Mouse (Mus musculus) layer of hippocampus, adult 11-12 months (tissue): ENCODE measurements at regions not wholly inside any gene's neighbourhood (a gene's known extent, or its start where the extent isn't known, plus 50 kb on each side); places are given as distances from the start of the nearest gene placed in this dataset.
A peak's percentile ranks its signal among the peaks of the same experiment; 100 is the strongest.
"Not testable (repeated sequence)": the region's sequence is repeated elsewhere in the genome, so short reads cannot be mapped to it uniquely, and the experiment has no call there.

Experiments
- DNase-seq: peaks from one replicate; pipeline ENCODE4 v3.0.0; 2022; ENCODE audit warnings: low spot score

GRCm38 (mm10) chr7:122820587-122821535 is 144.6 kb upstream of the Rbbp6 start:
- DNase-seq = no peak

- DNase-seq = no peak
Measured at GRCm38 (mm10) chr7:122823429-122823828, 142.1 kb upstream of the Rbbp6 start.

- DNase-seq = no peak
Measured at GRCm38 (mm10) chr7:122839091-122839490, 126.4 kb upstream of the Rbbp6 start.

- no peak for DNase-seq
Measured at GRCm38 (mm10) chr7:122844831-122845230, 120.7 kb upstream of the Rbbp6 start.

DNA sequence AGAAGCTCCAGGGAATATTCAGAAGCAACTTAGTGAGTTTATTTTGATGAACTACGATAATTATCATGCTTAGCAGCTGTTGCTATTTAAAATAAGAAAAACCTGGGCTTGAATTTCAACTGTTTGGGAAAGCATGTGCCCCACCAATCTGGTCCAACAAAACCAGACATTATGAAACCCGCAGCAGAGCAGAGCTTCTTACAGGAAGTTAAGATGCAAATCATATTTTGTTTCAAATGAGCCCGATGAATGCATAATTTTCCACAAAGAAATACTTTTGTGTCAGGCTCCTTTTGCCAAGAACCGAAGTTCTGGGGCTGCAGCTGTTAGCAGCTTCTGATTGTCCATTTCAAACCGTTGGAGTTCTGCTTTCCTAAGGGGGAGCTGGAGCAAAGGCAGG is 118.1 kb upstream of the Rbbp6 start:
- peak; percentile 58 for DNase-seq

GRCm38 (mm10) chr7:122873386-122873785 is 92.1 kb upstream of the Rbbp6 start:
- no peak for DNase-seq

DNA sequence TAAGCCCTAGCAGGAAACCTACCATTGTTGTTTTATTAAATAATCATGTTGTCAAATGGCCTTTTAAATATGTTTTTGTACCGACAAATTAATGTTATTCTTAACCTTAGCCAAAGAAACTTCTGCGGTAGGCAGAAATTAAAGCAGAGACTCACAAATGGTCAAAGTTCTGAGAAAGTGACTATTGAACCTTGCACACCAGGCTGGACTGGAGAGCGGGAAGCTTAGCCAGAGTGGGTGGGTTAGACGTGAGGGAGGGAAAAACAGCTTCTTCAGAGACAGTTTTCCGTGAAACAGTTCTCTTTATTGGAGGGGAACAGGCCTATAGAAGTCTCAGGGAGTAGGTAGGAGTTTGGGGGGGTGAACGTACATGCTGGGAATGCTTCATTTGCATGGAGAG is 89.2 kb upstream of the Rbbp6 start:
- no peak for DNase-seq

- not testable (repeated sequence) for DNase-seq
Measured at GRCm38 (mm10) chr7:122881890-122882500, 83.5 kb upstream of the Rbbp6 start.

GRCm38 (mm10) chr7:122886737-122887136 is 78.7 kb upstream of the Rbbp6 start:
- no peak for DNase-seq

DNA sequence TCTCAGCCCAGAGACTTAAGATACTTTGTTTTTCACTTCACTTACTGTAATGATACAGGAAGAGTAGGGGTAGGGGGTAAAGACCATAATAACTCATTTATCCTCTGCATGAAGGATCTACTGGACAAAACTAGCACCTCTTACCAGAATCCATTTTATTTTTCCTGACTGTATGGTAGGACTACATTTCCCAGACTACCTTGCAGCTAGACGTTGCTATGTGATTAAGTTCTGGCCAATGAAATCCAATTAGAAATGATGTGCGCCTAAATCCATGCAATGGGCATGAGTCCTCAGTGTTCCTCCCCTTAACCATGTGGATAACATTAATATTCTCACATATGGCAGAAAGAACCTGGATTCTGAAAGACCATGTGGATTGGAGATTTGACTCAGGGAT is 68.3 kb upstream of the Rbbp6 start:
- no peak for DNase-seq

- DNase-seq = no peak
Measured at GRCm38 (mm10) chr7:122906056-122906455, 59.4 kb upstream of the Rbbp6 start.

DNA sequence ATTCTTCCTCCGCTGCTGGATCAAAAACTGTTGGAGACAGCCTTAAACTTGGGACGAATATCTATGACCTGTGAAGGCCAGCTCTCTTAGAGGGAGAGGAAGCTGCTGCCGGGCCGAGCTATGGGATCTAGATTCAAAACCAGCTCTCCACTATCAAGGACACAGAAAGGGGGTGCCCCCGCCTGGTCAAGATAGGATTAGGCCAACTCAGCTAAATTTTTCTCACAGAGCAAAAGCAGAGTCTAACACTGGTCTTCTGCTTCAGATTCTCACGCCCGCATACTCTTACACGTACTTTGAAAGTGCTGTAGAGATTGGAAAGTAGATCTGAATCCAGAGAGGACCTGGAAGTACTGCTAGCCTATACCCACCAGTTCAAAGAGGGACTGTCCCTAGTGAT is 56.2 kb upstream of the Rbbp6 start:
- peak; percentile 34 for DNase-seq
